Mouse (Mus musculus) liver, embryonic 11.5 days (tissue): ENCODE measurements around the gene Olfr1495. TPM values are rescaled to one million over a fixed set of nuclear protein-coding genes. Genes with fewer than 3 reads are reported as not detected.

Experiments used
- ATAC-seq: fragments of 200-750 bp; cut with Nextera tagmentation; replicated peaks from 2 replicates; pipeline ENCODE4 v1.8.0; 2017; ENCODE audit warnings: moderate number of reproducible peaks, mild to moderate bottlenecking, moderate TSS enrichment, moderate library complexity; ENCODE audit not compliant: low FRiP score
- DNase-seq: peaks from one replicate; pipeline ENCODE4 v3.0.0-alpha.2; 2017; ENCODE audit warnings: low spot score
- H3K27ac ChIP-seq: fragments of 300-500 bp; sonication (generic); 2 replicates; pipeline ENCODE4 v1.5.1; 2014; ENCODE audit warnings: mild to moderate bottlenecking, low read depth, low read length, control low read depth
- H3K27me3 ChIP-seq: fragments of 300-500 bp; sonication (generic); replicated peaks from 2 replicates; pipeline ENCODE4 v1.6.1; 2014; ENCODE audit warnings: low read length, mixed read lengths; ENCODE audit not compliant: control insufficient read depth, insufficient read depth
- H3K36me3 ChIP-seq: fragments of 300-500 bp; sonication (generic); 2 replicates; pipeline ENCODE4 v1.6.1; 2014; ENCODE audit warnings: mild to moderate bottlenecking, low read length, moderate library complexity, mixed read lengths; ENCODE audit not compliant: control insufficient read depth, insufficient read depth
- H3K4me1 ChIP-seq: fragments of 300-500 bp; sonication (generic); replicated peaks from 2 replicates; pipeline ENCODE4 v1.6.1; 2014; ENCODE audit warnings: low read length, mixed read lengths; ENCODE audit not compliant: control insufficient read depth, insufficient read depth
- H3K4me2 ChIP-seq: fragments of 300-500 bp; sonication (generic); 2 replicates; pipeline ENCODE4 v1.6.1; 2014; ENCODE audit warnings: mild to moderate bottlenecking, control low read depth, moderate library complexity
- H3K4me3 ChIP-seq: fragments of 300-500 bp; sonication (generic); 2 replicates; pipeline ENCODE4 v1.5.1; 2014; ENCODE audit warnings: low read depth, low read length, control low read depth
- H3K9ac ChIP-seq: fragments of 300-500 bp; sonication (generic); 2 replicates; pipeline ENCODE4 v1.6.1; 2014; ENCODE audit warnings: low read depth, low read length, control low read depth
- H3K9me3 ChIP-seq: fragments of 300-500 bp; sonication (generic); 2 replicates; pipeline ENCODE4 v1.6.1; 2016; ENCODE audit warnings: low read length, inconsistent platforms, mixed read lengths; ENCODE audit not compliant: control insufficient read depth
- WGBS: fragments of 180-500 bp; shearing (Covaris S2); extraction: QIAGEN DNeasy Blood & Tissue Kit; methylation state at CpG from one replicate; pipeline ENCODE4 v1.1.7; 2014; 5-methylcytosine and 5-hydroxymethylcytosine counted together
- polyA plus RNA-seq: library from polyadenylated mRNA; unstranded; fragments of >200 nt; fragmentation: Nextera tagmentation; extraction: Ambion mirVana; gene quantifications from 2 replicates; pipeline ENCODE4 v1.2.1, GENCODE M21; 2014

The Olfr1495 gene
- polyA plus RNA-seq, 1 experiment from 2014 or later: not detected

GRCm38 (mm10) chr19:13818827-13819226 is 54.4 kb downstream of the Olfr1495 start:
- ATAC-seq (no peak), DNase-seq (no peak)
- Histone ChIP-seq H3K4me2 (no peak overlapping the region), H3K36me3 (no peaks in the 10 kb centered on the region), H3K4me1 (no peaks in the 10 kb centered on the region), H3K4me3 (no peak overlapping the region), H3K9me3 (no peaks in the 10 kb centered on the region), H3K27ac (no peak overlapping the region), H3K9ac (no peak overlapping the region), H3K27me3 (no peaks in the 10 kb centered on the region)
- 35% methylated on average over 5 of the region's 5 CpGs for WGBS

GRCm38 (mm10) chr19:13819347-13819746 is 54.9 kb downstream of the Olfr1495 start, which contains the start of gene Olfr1499:
Gene Olfr1499, minus strand, starts transcription at chr19:13819447.
- Histone ChIP-seq H3K9ac (no peak within 1 kb of the TSS), H3K36me3 (no peaks in the 10 kb centered on the region), H3K4me2 (no peak within 1 kb of the TSS), H3K4me3 (no peak within 1 kb of the TSS), H3K4me1 (no peaks in the 10 kb centered on the region), H3K27me3 (no peaks in the 10 kb centered on the region), H3K9me3 (no peaks in the 10 kb centered on the region), H3K27ac (no peak within 1 kb of the TSS)
- ATAC-seq (no peak), DNase-seq (no peak)

Other genes with a start within 250 kb of the Olfr1495 start
- not detected in 2 replicates for gene Olfr1480, start 236.7 kb upstream of the Olfr1495 start, polyA plus RNA-seq
- not detected in 2 replicates for gene Olfr1484, start 181.1 kb upstream of the Olfr1495 start, polyA plus RNA-seq
- gene Olfr1487, start 147.2 kb upstream of the Olfr1495 start, polyA plus RNA-seq: not detected in 2 replicates
- not detected in 2 replicates for gene Olfr1489, start 133.0 kb upstream of the Olfr1495 start, polyA plus RNA-seq
- gene Olfr1490, start 113.5 kb upstream of the Olfr1495 start, polyA plus RNA-seq: not detected in 2 replicates
- gene Olfr1491, start 67.3 kb upstream of the Olfr1495 start, polyA plus RNA-seq: not detected in 2 replicates
- not detected in 2 replicates for gene Olfr1493-ps1, start 41.3 kb upstream of the Olfr1495 start, polyA plus RNA-seq
- gene Olfr1494, start 24.9 kb upstream of the Olfr1495 start, polyA plus RNA-seq: not detected in 2 replicates
- gene Olfr1496, start 13.3 kb downstream of the Olfr1495 start, polyA plus RNA-seq: not detected in 2 replicates
- gene Olfr1497, start 33.6 kb downstream of the Olfr1495 start, polyA plus RNA-seq: not detected in 2 replicates
- not detected in 2 replicates for gene Olfr1499, start 54.8 kb downstream of the Olfr1495 start, polyA plus RNA-seq
- not detected in 2 replicates for gene Olfr1500, start 65.9 kb downstream of the Olfr1495 start, polyA plus RNA-seq
- not detected in 2 replicates for gene Olfr1501, start 86.1 kb downstream of the Olfr1495 start, polyA plus RNA-seq
- not detected in 2 replicates for gene Olfr1502, start 97.2 kb downstream of the Olfr1495 start, polyA plus RNA-seq
- not detected in 2 replicates for gene Olfr1504, start 133.3 kb downstream of the Olfr1495 start, polyA plus RNA-seq
- not detected in 2 replicates for gene Olfr1505, start 148.9 kb downstream of the Olfr1495 start, polyA plus RNA-seq